ENCODE assay signal across 18 mouse cellular contexts in genomic region chr3:137217926-137218325, GRCm38 (mm10).
"Had no signal": no experiment of that assay in that cellular context is flagged by ENCODE, and none has a peak within 500 bp of the region (broad histone marks: within the 10 kb centered on the region; RNA-seq: fewer than 3 reads in every experiment).

No protein-coding gene starts in this region.

- H3K4me1 ChIP-seq: lung, embryonic 15.5 days; midbrain, embryonic 13.5 days; midbrain, embryonic 15.5 days; neural tube, embryonic 12.5 days; stomach, embryonic 15.5 days had no signal

- H3K4me2 ChIP-seq: lung, embryonic 15.5 days; midbrain, embryonic 11.5 days; midbrain, embryonic 13.5 days; midbrain, embryonic 15.5 days; neural tube, embryonic 12.5 days; stomach, embryonic 15.5 days had no signal

- DNase-seq: lung, adult 2 months; lung, postnatal 14 days; lung, postnatal 36 days; right cerebral cortex, postnatal 14 days; spleen, adult 18-20 months; thymus, adult 2 months; thymus, postnatal 25 days; thymus, postnatal 4 days had no signal

- H3K27ac ChIP-seq: lung, embryonic 15.5 days; macrophage; midbrain, embryonic 13.5 days; midbrain, embryonic 15.5 days; neural tube, embryonic 12.5 days; stomach, embryonic 15.5 days; stomach, postnatal 0 days had no signal

- H3K27me3 ChIP-seq: lung, embryonic 15.5 days; megakaryocyte, embryonic 14.5 days; midbrain, embryonic 13.5 days; midbrain, embryonic 15.5 days; neural tube, embryonic 12.5 days; stomach, embryonic 15.5 days had no signal

- ATAC-seq: lung, postnatal 0 days; midbrain, embryonic 13.5 days; midbrain, embryonic 15.5 days had no signal

- H3K9me3 ChIP-seq: lung, embryonic 15.5 days; megakaryocyte, embryonic 14.5 days; midbrain, embryonic 13.5 days; midbrain, embryonic 15.5 days; neural tube, embryonic 12.5 days; stomach, embryonic 15.5 days had no signal

- H3K36me3 ChIP-seq: lung, embryonic 15.5 days; midbrain, embryonic 13.5 days; midbrain, embryonic 15.5 days; neural tube, embryonic 12.5 days; stomach, embryonic 15.5 days had no signal

- H3K4me3 ChIP-seq: lung, embryonic 15.5 days; megakaryocyte, embryonic 14.5 days; midbrain, embryonic 13.5 days; midbrain, embryonic 15.5 days; neural tube, embryonic 12.5 days; stomach, embryonic 15.5 days had no signal

- H3K9ac ChIP-seq: lung, embryonic 15.5 days; midbrain, embryonic 13.5 days; midbrain, embryonic 15.5 days; neural tube, embryonic 12.5 days; stomach, embryonic 15.5 days had no signal
